Mouse (Mus musculus) testis, postnatal 10 days (tissue): Measurements from ENCODE around the gene Mfsd9.
"Not testable (repeated sequence)": the region's sequence is repeated elsewhere in the genome, so short reads cannot be mapped to it uniquely, and the experiment has no call there.

Experiments used
- DNase-seq: peaks from one replicate; pipeline ENCODE4 v3.0.0; 2021; ENCODE audit warnings: low spot score

Gene Mfsd9

DNA sequence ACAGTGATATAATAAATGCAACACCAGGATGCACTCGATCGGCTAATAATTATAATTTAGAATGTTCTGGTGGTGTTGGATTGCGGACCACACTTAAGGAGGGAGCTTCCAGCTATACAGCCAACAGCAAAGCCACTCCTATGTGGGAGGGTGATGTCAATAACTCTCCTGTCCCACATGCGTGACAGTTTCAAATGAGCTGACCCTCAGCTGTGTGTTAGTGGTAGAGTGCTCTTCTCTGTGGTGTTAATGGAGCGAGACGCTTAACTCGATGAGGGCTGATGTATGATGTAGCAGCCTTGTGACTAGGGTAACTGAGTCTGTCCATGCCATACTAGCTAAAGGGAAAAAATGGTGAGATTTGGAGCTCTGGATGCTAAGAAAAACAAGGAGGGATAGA is 7.0 kb downstream of the Mfsd9 start:
- DNase-seq, result no peak

DNA sequence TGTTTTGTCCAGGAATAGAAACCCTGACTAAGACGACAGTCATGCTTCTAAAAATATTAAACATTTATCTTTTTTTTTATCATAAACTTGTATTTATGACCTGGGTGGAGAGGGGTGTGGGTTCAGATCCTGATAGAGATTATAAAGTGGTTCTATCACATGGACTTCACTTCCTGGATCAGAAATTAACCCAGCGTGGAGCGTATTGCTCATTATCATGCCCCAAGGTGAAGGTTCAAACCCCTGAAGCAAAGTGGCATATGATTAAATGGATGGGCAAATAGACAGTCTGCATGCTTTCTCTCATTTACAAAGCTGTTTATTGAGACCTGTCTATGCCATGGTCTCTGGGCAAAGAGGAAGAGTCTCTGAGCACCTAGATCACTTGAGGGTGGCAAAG is 13.7 kb downstream of the Mfsd9 start:
- no peak for DNase-seq

DNA sequence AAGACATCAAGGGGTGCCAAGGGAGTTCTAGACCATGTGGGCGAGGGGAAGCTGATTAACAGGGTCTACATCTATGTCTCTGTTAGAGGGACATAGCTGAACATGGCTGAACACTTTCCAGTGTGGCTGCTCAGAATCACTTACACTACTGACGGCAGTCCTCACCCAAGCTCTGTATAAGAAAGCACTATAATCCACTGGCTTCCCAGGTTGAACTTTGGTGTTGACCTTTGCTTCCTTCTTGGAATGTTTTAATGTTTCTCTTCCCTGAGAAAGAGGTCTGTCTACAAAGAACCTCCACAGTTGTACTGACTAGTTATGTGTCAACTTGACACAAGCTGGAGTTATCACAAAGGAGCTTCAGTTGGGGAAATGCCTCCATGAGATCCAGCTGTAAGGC is 14.4 kb downstream of the Mfsd9 start:
- no peak for DNase-seq

DNA sequence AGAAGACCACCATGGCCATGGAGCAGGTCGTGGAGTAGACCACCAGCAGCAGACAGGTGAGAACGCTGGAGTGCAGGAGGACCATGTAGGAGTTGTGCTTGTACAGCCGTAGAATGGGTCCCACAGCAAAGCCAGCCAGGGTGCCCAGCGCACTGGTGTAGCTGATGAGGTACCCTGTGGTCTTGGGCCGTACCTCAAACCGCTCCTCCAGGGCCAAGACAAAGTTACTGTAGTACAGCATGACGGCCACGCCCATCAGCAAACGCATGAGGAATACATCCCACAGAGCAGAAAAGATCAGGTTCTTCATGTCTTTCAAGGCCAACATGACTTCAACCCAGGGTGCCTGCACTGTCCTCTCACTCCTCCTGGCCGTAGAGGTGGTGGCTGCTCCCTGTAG is 16.4 kb downstream of the Mfsd9 start:
- DNase-seq, result no peak

DNA sequence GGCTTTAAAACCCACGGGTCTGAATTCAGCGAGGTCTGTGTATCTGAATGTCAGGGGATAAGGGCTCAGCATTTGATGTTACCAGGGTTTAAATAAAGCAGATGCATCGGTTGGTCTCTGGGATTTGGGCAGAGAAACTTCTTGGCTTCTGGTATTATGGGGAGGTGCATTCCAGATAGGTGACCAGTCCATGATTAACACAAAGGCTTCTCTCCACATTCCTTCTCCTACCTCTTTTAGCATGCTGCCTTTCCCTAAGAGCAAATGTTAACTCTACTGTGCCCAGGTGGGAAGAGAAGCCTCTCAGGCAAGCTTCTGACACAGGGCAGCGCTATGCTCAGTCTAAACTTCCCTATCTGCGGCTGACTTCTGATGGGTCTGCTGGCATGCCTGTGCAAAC is 17.3 kb downstream of the Mfsd9 start:
- no peak for DNase-seq

DNA sequence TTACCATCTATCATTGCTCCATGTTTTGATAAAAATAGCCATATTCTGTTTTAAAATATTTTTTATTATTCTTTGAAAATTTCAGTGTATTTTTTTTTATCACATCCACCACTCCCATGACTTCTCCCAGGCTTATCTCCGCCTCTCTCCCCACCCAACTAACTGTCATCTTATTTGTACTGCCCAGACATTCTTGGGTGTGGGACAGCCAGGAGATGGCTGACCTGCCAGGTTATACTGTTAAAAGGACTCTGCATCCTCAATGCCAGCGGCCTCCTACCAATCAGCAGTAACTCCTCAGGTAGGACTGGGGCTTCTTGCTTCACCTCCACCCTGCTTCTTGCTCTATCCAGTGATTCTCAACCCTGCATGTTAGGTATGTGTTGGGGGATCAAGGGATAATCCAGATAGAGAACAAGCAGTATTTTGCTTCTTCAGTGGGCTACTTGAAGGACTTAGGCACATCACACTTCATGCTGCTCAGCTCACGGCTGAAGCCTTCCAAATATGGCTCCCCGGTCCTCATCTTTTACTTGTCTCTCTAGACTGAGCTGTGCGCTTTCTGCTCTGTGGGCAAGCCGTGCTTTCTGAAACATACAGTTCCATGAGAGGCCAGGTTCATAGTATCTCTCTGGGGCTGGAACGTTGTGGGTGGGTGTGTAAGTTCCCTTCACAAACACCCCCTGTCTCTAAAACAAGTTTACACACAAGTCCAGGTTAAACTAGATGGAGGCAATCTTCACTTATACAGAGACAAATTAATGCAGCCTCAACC is 19.1 kb downstream of the Mfsd9 start:
- no peak for DNase-seq

DNA sequence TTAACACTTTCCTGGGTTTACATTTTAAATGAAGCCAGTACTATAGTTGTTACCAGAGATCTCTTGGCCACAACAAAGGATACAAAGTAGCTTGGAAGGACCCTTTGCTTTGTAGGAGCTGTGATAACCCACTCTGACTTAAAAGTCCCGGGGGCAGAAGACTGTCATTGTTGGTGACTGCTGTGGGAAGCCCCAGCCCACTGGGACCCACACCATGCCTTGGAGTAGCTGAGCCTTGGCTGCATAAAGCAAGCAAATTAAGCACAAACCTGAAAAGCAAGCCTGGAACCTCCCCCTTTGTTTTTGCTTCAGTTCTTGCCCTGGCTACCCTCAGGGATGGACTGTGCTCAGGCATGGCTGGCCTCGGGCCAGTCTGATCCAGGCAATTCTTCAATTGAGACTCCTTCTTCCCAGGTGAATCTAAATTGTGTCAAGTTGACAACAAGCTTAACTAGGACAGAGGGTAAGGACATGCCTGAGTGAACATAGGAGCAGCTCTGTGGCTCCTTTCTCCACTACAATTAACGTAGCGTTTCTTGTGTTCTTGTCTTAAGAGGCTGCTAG is 21.1 kb downstream of the Mfsd9 start:
- peak; percentile 29 for DNase-seq

DNA sequence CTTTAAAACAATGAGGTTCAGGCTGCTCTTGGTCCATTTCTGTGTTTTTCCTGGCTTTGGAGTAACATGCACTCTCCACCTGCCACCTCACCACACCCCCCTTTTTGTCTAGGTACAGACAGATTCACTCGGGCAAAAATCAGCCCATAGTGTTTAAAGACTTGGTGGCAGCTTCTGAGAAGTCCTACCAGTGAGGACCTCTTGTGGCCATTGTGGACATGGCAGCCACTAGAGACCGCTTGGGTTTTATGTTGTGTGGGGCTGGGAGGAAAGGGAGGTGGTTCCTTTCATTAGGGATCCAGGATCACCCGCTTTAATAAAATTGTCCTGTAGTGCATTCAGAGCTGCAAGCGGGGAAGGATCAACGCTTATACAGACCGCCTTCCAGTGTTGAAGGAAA is 21.9 kb downstream of the Mfsd9 start:
- peak; percentile 70 for DNase-seq

DNA sequence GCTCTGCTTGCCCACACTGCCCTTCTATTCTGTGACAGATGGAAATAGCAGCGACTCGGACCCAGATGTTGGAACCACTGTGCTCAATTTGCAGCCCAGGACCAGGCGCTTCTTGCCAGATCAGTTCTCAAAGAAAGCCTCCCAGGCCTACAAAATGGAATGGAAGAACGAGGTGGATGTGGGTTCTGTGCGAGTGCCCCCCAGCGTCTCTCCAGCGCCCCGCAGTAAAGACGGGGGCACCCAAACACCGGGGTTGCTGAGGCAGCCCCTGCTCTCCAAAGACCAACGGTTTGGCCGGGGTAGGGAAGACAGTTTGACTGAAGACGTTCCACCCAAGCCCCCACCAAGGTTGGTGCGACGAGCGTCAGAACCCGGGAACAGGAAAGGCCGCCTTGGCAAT is 22.9 kb downstream of the Mfsd9 start:
- no peak for DNase-seq

DNA sequence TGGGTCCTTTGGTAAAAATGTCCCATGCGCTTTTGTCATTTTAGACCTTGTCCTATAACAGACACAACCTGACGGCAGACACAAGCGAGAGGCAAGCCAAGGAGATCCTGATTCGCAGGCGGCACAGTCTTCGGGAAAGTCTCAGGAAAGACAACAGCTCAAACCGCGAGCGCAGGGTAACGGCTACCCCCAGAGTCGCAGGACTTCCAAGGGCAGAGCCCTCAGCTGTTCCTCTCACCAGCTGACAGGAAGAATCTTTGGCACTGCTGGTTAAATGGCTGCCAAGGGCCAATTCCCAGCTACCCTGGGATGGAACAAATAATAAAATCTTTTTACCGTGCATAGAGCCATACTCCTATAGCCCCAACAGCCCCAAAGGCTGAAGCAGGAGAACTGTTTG is 25.0 kb downstream of the Mfsd9 start:
- DNase-seq, result no peak

DNA sequence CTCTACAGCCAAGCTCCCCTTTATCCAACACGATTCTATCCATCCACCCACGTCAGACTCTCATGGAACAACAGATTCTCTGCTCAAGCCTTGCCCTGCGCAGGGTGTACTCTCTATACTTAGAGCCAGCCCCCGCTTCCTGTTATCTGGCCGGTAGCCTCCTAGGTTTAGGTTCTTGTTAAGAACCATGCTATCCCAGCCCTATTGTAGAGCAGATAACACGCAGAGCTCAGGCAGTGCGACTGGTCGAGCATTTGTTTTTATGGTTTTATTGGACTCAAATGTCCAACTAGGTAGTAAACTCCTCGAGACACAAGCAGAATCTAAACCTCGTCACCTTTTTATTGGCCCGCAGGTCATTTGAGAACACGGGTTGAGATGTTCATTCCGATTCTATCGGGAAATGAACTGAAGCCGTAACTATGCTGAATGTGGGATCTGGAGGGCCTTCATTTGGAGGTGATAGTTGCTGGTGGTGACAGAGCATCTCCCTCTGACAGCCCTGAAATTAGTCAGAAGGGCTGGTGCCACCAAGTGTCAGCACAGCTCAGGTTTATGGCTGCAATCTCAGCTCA is 25.7 kb downstream of the Mfsd9 start:
- no peak for DNase-seq

DNA sequence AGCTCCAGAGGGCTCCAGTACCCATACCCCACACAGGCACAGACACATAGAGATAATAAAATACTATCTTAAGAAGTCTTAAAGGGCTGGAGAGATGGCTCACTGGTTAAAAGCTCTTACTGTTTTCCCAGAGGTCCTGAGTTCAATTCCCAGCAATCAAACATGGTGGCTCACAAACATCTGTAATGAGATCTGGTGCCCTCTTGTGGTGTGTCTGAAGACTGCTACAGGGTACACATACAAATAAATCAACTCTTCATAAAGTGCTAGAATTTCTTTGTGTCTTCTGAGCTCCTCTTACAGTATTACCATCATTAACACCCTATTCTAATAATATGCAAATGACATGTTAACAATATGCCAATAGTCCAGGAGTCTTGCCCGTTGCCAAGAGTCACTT is 26.4 kb downstream of the Mfsd9 start:
- DNase-seq, result no peak

DNA sequence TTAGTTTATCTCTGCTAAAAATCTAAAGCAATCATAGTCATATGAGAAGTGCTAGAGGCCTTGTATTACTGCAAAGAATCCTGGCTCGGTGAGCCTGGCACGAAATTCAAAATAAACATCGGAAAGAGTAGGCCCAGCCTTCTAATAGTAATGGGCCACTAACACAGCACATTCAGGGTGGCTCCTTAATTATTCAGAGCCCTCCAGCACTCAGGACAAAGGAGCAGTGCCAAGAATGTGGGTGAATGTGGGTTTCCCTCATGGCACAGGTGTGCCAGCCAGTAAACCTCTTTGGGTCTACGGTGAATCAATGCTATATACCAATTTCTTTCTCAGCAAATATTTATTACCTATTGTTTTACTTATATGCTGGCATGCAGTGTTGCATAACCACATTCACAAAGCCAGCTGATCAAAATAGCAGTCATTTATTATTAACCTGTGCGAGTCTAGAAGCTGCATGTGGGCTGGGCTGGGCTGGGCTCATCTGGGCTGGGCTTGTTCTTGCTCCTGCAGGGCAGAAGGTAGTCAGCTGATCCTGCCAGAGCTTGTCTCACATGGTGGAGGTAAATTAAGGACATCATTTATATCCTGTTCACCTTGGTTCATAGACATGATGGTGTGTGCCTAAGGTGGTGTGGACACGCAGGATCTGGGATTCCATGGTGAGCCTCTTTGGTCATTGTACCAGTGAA is 30.6 kb downstream of the Mfsd9 start:
- DNase-seq, result no peak

DNA sequence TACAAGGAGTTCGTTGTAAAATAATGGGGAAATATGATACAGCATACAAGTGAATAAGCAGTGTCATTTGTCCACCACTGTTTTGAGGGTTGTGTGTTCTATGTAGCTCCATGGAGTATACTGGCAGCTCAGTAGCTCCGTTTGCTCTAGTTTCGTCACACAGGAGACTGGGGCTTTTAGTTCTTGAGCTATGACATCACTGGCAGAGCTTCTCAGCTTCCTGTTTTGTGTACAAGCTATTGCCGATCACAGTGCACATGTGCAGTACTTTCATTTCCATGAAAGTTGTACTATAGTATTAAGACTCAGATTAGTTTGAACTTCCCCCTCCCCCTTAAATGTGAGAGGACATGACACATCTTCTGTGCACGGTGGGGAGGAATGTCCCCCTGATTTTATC is 44.4 kb downstream of the Mfsd9 start:
- DNase-seq, result no peak

DNA sequence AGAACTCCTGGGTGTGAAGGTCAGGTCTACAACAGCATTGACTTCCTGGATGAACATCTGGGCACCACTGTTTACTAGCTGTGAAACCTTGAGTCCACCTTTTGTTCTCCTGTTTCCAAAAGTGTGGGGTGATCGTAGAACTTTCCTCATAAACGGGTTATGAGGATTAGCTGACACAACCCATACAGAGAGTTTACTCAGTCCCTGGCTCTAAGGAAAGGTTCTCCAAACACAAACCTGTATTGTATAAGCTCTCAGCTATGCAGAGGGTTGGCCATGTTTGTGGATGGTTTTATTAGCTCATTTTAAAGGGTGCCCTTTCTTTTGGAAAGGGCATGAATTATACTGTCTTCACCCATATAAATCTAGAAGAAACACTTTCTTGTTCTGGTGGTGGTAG is 49.7 kb downstream of the Mfsd9 start:
- no peak for DNase-seq

DNA sequence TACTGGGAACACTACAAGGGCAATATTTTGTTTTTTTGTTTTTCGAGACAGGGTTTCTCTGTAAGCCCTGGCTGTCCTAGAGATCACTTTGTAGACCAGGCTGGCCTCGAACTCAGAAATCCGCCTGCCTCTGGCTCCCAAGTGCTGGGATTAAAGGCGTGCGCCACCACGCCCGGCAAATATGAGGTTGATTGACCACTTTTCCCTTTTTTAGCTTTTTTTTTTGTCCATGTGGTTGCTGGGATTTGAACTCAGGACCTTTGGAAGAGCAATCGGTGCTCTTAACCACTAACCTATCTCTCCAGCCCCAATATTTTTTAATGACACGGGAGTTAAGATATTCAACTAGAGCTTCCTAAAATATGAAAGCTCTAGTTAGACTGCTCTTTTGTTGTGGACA is 52.2 kb downstream of the Mfsd9 start:
- DNase-seq, result not testable (repeated sequence)

DNA sequence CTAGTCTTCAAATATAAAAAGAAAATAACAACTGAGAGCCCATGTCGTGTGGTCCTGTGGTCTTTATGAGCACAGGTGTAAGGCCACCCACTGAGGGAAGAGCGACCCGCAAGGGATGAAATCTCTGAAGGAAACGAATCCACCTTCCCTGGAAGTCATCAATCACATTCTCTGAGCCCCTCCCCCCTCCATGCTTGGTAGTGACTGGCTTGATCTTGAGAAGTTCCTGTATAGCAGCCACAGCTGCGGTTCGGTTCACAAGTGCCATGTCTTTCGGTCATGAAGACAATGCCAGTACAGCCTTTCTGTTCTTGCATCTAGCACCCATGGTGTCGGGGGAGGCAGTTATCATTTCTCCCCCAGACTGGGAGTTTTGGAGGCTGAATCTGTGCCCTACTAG is 52.8 kb downstream of the Mfsd9 start:
- no peak for DNase-seq

DNA sequence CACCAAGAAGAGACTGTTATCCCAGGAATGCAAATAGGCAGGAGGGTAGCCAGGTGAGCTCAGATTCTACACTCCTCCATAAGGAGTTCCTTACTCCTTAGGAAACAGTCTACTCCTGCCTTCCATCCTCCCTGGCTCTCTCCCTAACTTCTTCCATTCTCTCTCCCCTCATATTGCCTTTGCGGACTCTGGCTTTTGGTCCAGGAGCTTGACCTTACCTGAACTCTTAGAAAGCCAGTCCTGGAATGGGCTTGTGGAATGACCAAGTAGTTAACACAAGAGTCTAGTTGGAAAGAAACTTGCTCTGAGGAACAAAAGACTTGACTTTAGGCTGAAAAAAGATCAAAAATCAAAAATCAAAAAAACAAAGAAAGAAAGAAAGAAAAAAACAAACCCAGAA is 61.9 kb downstream of the Mfsd9 start:
- no peak for DNase-seq

DNA sequence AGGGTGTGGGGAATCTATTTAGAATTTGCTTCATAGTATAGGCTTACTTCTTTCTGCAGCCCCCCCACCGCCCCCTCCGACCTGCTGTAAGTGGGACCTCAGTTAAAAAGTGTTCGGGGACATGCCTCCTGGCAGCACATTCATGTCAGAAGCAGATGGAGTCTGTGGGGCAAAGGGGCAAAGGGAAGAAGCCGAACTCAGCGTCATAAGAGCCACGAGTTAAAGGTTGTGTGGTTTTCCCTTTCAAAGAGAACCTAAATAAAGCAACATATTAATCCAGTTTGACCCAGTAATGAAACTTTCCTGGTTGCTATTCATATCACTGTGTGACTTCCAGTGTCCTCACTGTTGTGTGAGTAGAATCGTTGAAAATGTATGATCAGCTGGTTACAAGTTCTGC is 63.1 kb downstream of the Mfsd9 start:
- no peak for DNase-seq

DNA sequence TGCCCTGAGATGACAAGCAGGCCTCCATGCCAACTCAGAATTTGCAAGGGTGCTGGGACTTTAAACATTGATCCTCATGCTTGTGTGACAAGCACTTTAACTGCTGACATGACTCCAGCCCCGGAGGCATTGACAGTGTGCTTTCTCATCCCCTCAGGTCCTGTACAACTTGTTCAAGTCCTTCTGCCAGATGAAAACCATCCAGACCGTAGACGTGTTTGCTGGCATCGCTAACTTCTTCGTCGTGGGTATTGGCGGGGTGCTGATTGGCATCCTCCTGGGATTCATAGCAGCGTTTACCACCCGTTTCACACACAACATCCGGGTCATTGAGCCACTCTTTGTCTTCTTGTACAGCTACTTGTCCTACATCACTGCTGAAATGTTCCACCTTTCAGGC is 64.4 kb downstream of the Mfsd9 start:
- DNase-seq, result no peak
